Mouse (Mus musculus): ENCODE data around the gene Bola2. TPM values are rescaled to one million over a fixed set of nuclear protein-coding genes. Genes with fewer than 3 reads are reported as not detected.

Gene Bola2
- polyA plus RNA-seq (2014; fragmentation: Illumina TruSeq; extraction: RNeasy Lipid Tissue Mini Kit (QIAGEN cat#74804); ENCODE audit: low read depth, low replicate concordance) = 0.16 TPM

GRCm38 (mm10) chr7:126695210-126695611 lies at the start of gene Bola2:
TSS of gene Bola2 (plus strand) at chr7:126695401.

GRCm38 (mm10) chr7:126649231-126650051 lies 45.8 kb upstream of the Bola2 start, which contains the start of gene Sgf29:
TSS of gene Sgf29 (plus strand) at chr7:126649309.

GRCm38 (mm10) chr7:126676207-126676606 lies 19.0 kb upstream of the Bola2 start, which contains the start of gene Sult1a1:
TSS of gene Sult1a1 (minus strand) at chr7:126676432.

GRCm38 (mm10) chr7:126695631-126696207 lies 518 bp downstream of the Bola2 start, which contains the start of gene Slx1b:
TSS of gene Slx1b (minus strand) at chr7:126695784.

GRCm38 (mm10) chr7:126707442-126708174 lies 12.4 kb downstream of the Bola2 start, which contains the start of gene Coro1a:
TSS of gene Coro1a (minus strand) at chr7:126707787.

Other genes starting within 250 kb of the Bola2 start
- not detected for gene Atp2a1, start 232.3 kb upstream of the Bola2 start, polyA plus RNA-seq (2014; fragmentation: Illumina TruSeq; extraction: RNeasy Lipid Tissue Mini Kit (QIAGEN cat#74804); ENCODE audit: low read depth, low replicate concordance)
- gene Sh2b1, start 220.0 kb upstream of the Bola2 start, polyA plus RNA-seq (2014; fragmentation: Illumina TruSeq; extraction: RNeasy Lipid Tissue Mini Kit (QIAGEN cat#74804); ENCODE audit: low read depth, low replicate concordance) = 0.65 TPM
- 6.3 TPM for gene Tufm, start 208.0 kb upstream of the Bola2 start, polyA plus RNA-seq (2014; fragmentation: Illumina TruSeq; extraction: RNeasy Lipid Tissue Mini Kit (QIAGEN cat#74804); ENCODE audit: low read depth, low replicate concordance)
- 17.8 TPM for gene Atxn2l, start 192.0 kb upstream of the Bola2 start, polyA plus RNA-seq (2014; fragmentation: Illumina TruSeq; extraction: RNeasy Lipid Tissue Mini Kit (QIAGEN cat#74804); ENCODE audit: low read depth, low replicate concordance)
- gene Eif3c, start 129.0 kb upstream of the Bola2 start, polyA plus RNA-seq (2014; fragmentation: Illumina TruSeq; extraction: RNeasy Lipid Tissue Mini Kit (QIAGEN cat#74804); ENCODE audit: low read depth, low replicate concordance) = 233 TPM
- gene Apobr, start 110.5 kb upstream of the Bola2 start, polyA plus RNA-seq (2014; fragmentation: Illumina TruSeq; extraction: RNeasy Lipid Tissue Mini Kit (QIAGEN cat#74804); ENCODE audit: low read depth, low replicate concordance) = not detected
- gene Cln3, start 109.6 kb upstream of the Bola2 start, polyA plus RNA-seq (2014; fragmentation: Illumina TruSeq; extraction: RNeasy Lipid Tissue Mini Kit (QIAGEN cat#74804); ENCODE audit: low read depth, low replicate concordance) = 1.7 TPM
- not detected for gene Il27, start 100.5 kb upstream of the Bola2 start, polyA plus RNA-seq (2014; fragmentation: Illumina TruSeq; extraction: RNeasy Lipid Tissue Mini Kit (QIAGEN cat#74804); ENCODE audit: low read depth, low replicate concordance)
- gene Nupr1, start 64.5 kb upstream of the Bola2 start, polyA plus RNA-seq (2014; fragmentation: Illumina TruSeq; extraction: RNeasy Lipid Tissue Mini Kit (QIAGEN cat#74804); ENCODE audit: low read depth, low replicate concordance) = 5.7 TPM
- 1.2 TPM for gene Sgf29, start 46.1 kb upstream of the Bola2 start, polyA plus RNA-seq (2014; fragmentation: Illumina TruSeq; extraction: RNeasy Lipid Tissue Mini Kit (QIAGEN cat#74804); ENCODE audit: low read depth, low replicate concordance)
- 62.2 TPM for gene Sult1a1, start 19.0 kb upstream of the Bola2 start, polyA plus RNA-seq (2014; fragmentation: Illumina TruSeq; extraction: RNeasy Lipid Tissue Mini Kit (QIAGEN cat#74804); ENCODE audit: low read depth, low replicate concordance)
- 1.0 TPM for gene Slx1b, start 383 bp downstream of the Bola2 start, polyA plus RNA-seq (2014; fragmentation: Illumina TruSeq; extraction: RNeasy Lipid Tissue Mini Kit (QIAGEN cat#74804); ENCODE audit: low read depth, low replicate concordance)
- 4.4 TPM for gene Coro1a, start 12.4 kb downstream of the Bola2 start, polyA plus RNA-seq (2014; fragmentation: Illumina TruSeq; extraction: RNeasy Lipid Tissue Mini Kit (QIAGEN cat#74804); ENCODE audit: low read depth, low replicate concordance)
- 6.5 TPM for gene Mapk3, start 64.2 kb downstream of the Bola2 start, polyA plus RNA-seq (2014; fragmentation: Illumina TruSeq; extraction: RNeasy Lipid Tissue Mini Kit (QIAGEN cat#74804); ENCODE audit: low read depth, low replicate concordance)
- 9.9 TPM for gene Gdpd3, start 70.9 kb downstream of the Bola2 start, polyA plus RNA-seq (2014; fragmentation: Illumina TruSeq; extraction: RNeasy Lipid Tissue Mini Kit (QIAGEN cat#74804); ENCODE audit: low read depth, low replicate concordance)
- gene Ypel3, start 81.6 kb downstream of the Bola2 start, polyA plus RNA-seq (2014; fragmentation: Illumina TruSeq; extraction: RNeasy Lipid Tissue Mini Kit (QIAGEN cat#74804); ENCODE audit: low read depth, low replicate concordance) = 13.0 TPM
- gene Tbx6, start 86.1 kb downstream of the Bola2 start, polyA plus RNA-seq (2014; fragmentation: Illumina TruSeq; extraction: RNeasy Lipid Tissue Mini Kit (QIAGEN cat#74804); ENCODE audit: low read depth, low replicate concordance) = not detected
- gene Ppp4c, start 97.1 kb downstream of the Bola2 start, polyA plus RNA-seq (2014; fragmentation: Illumina TruSeq; extraction: RNeasy Lipid Tissue Mini Kit (QIAGEN cat#74804); ENCODE audit: low read depth, low replicate concordance) = 29.0 TPM
- gene Fam57b, start 102.3 kb downstream of the Bola2 start, polyA plus RNA-seq (2014; fragmentation: Illumina TruSeq; extraction: RNeasy Lipid Tissue Mini Kit (QIAGEN cat#74804); ENCODE audit: low read depth, low replicate concordance) = not detected
- gene 4930451I11Rik, start 136.2 kb downstream of the Bola2 start, polyA plus RNA-seq (2014; fragmentation: Illumina TruSeq; extraction: RNeasy Lipid Tissue Mini Kit (QIAGEN cat#74804); ENCODE audit: low read depth, low replicate concordance) = not detected
- not detected for gene Doc2a, start 152.0 kb downstream of the Bola2 start, polyA plus RNA-seq (2014; fragmentation: Illumina TruSeq; extraction: RNeasy Lipid Tissue Mini Kit (QIAGEN cat#74804); ENCODE audit: low read depth, low replicate concordance)
- 10.3 TPM for gene Hirip3, start 166.6 kb downstream of the Bola2 start, polyA plus RNA-seq (2014; fragmentation: Illumina TruSeq; extraction: RNeasy Lipid Tissue Mini Kit (QIAGEN cat#74804); ENCODE audit: low read depth, low replicate concordance)
- gene Ino80e, start 167.0 kb downstream of the Bola2 start, polyA plus RNA-seq (2014; fragmentation: Illumina TruSeq; extraction: RNeasy Lipid Tissue Mini Kit (QIAGEN cat#74804); ENCODE audit: low read depth, low replicate concordance) = 10.2 TPM
- gene Taok2, start 189.3 kb downstream of the Bola2 start, polyA plus RNA-seq (2014; fragmentation: Illumina TruSeq; extraction: RNeasy Lipid Tissue Mini Kit (QIAGEN cat#74804); ENCODE audit: low read depth, low replicate concordance) = 6.5 TPM
- gene Tmem219, start 227.5 kb downstream of the Bola2 start, polyA plus RNA-seq (2014; fragmentation: Illumina TruSeq; extraction: RNeasy Lipid Tissue Mini Kit (QIAGEN cat#74804); ENCODE audit: low read depth, low replicate concordance) = 6.4 TPM
- 1.1 TPM for gene Kctd13, start 233.5 kb downstream of the Bola2 start, polyA plus RNA-seq (2014; fragmentation: Illumina TruSeq; extraction: RNeasy Lipid Tissue Mini Kit (QIAGEN cat#74804); ENCODE audit: low read depth, low replicate concordance)